Mouse (Mus musculus) CH12.LX (cell line): ENCODE measurements around the gene Dagla. TPM values are rescaled to one million over a fixed set of nuclear protein-coding genes. Genes with fewer than 3 reads are reported as not detected.

Experiments used
- DNase-seq: peaks from one replicate; pipeline ENCODE4 v3.0.0-alpha.2; 2013; ENCODE audit errors: extremely low read depth
- H3K27ac ChIP-seq: 2 replicates; pipeline ENCODE4 v1.5.1; 2012; ENCODE audit warnings: low read depth, mild to moderate bottlenecking, control low read depth, moderate library complexity; ENCODE audit not compliant: insufficient read depth
- H3K27me3 ChIP-seq: replicated peaks from 2 replicates; pipeline ENCODE3; 2012; ENCODE audit warnings: inconsistent platforms
- H3K36me3 ChIP-seq, 2 experiments: replicated peaks in 1 of 2; 2 replicates each; pipeline versions ENCODE3 to v1.6.1; 2012; ENCODE audit warnings: inconsistent platforms in 1 of 2, low read length in 1 of 2, mild to moderate bottlenecking in 1 of 2, mixed read lengths in 1 of 2, moderate library complexity in 1 of 2; ENCODE audit not compliant: control insufficient read depth in 1 of 2, insufficient read depth in 1 of 2
- H3K4me1 ChIP-seq, 2 experiments: 2 replicates each; pipeline ENCODE4 v1.6.1; 2012; ENCODE audit warnings: inconsistent platforms in 1 of 2, moderate library complexity in 1 of 2; ENCODE audit not compliant: insufficient read depth in 2 of 2, control insufficient read depth in 1 of 2
- H3K4me2 ChIP-seq: 2 replicates; pipeline ENCODE4 v1.6.1; 2012; ENCODE audit warnings: low read depth, mild to moderate bottlenecking, control low read depth; ENCODE audit not compliant: poor library complexity, insufficient read depth, severe bottlenecking
- H3K4me3 ChIP-seq, 3 experiments: fragments of 150-350 bp in 1 of 3; sonication (generic) in 1 of 3; replicated peaks in 1 of 3; 2 replicates each; pipeline versions ENCODE3 to v1.5.1; 2011 to 2012; ENCODE audit warnings: low read depth in 2 of 3, low read length in 2 of 3, mild to moderate bottlenecking in 2 of 3, moderate library complexity in 2 of 3, control low read depth in 1 of 3, improper control_type of control experiment in 1 of 3, inconsistent platforms in 1 of 3, mixed read lengths in 1 of 3; ENCODE audit not compliant: poor library complexity in 1 of 3
- H3K79me2 ChIP-seq: replicated peaks from 2 replicates; pipeline ENCODE4 v1.6.1; 2012; ENCODE audit warnings: mild to moderate bottlenecking, moderate library complexity; ENCODE audit not compliant: control insufficient read depth, poor library complexity, insufficient read depth, severe bottlenecking; ENCODE audit errors: extremely low read depth
- H3K9ac ChIP-seq: 2 replicates; pipeline ENCODE4 v1.6.1; 2012; ENCODE audit warnings: low read depth, mild to moderate bottlenecking, control low read depth, moderate library complexity; ENCODE audit not compliant: insufficient read depth
- H3K9me3 ChIP-seq: replicated peaks from 2 replicates; pipeline ENCODE3; 2012; ENCODE audit warnings: low read length, inconsistent platforms, mixed read lengths
- BHLHE40 ChIP-seq: IDR thresholded peaks from 2 replicates; pipeline ENCODE4 v1.6.1; 2011; ENCODE audit warnings: mild to moderate bottlenecking, low read depth, low read length, improper control_type of control experiment
- CHD2 ChIP-seq: IDR thresholded peaks from 2 replicates; pipeline ENCODE4 v1.6.1; 2011; ENCODE audit warnings: low read length, improper control_type of control experiment
- CTCF ChIP-seq, 2 experiments: IDR thresholded peaks in 1 of 2; conservative IDR thresholded peaks in 1 of 2; 2 replicates each; pipeline ENCODE4 v1.5.1; 2011 to 2012; ENCODE audit warnings: low read depth in 2 of 2, low read length in 2 of 2, improper control_type of control experiment in 1 of 2, inconsistent platforms in 1 of 2, mild to moderate bottlenecking in 1 of 2, moderate library complexity in 1 of 2
- E2F4 ChIP-seq: IDR thresholded peaks from 2 replicates; pipeline ENCODE4 v1.6.1; 2011; ENCODE audit warnings: low read depth, low read length, improper control_type of control experiment; ENCODE audit not compliant: insufficient replicate concordance
- ELF1 ChIP-seq: IDR thresholded peaks from 2 replicates; pipeline ENCODE4 v1.6.1; 2014; ENCODE audit warnings: low read depth, mild to moderate bottlenecking, inconsistent platforms, low read length, improper control_type of control experiment
- GABPA ChIP-seq: IDR thresholded peaks from 2 replicates; pipeline ENCODE4 v1.6.1; 2012; ENCODE audit warnings: low read depth, low read length, improper control_type of control experiment, inconsistent platforms; ENCODE audit not compliant: insufficient replicate concordance
- IRF4 ChIP-seq: IDR thresholded peaks from 2 replicates; pipeline ENCODE4 v1.6.1; 2014; ENCODE audit warnings: low read depth, mild to moderate bottlenecking, inconsistent platforms, low read length, improper control_type of control experiment
- JUN ChIP-seq: IDR thresholded peaks from 2 replicates; pipeline ENCODE4 v1.6.1; 2011; ENCODE audit warnings: low read depth, mild to moderate bottlenecking, low read length, improper control_type of control experiment, moderate library complexity; ENCODE audit not compliant: insufficient read depth
- JUND ChIP-seq: conservative IDR thresholded peaks from 2 replicates; pipeline ENCODE4 v1.6.1; 2011; ENCODE audit warnings: low read depth, low read length, improper control_type of control experiment
- KAT2A ChIP-seq: IDR thresholded peaks from 2 replicates; pipeline ENCODE4 v1.6.1; 2012; ENCODE audit warnings: low read length, improper control_type of control experiment, inconsistent platforms; ENCODE audit not compliant: insufficient replicate concordance
- MAFK ChIP-seq: IDR thresholded peaks from 2 replicates; pipeline ENCODE4 v1.6.1; 2011; ENCODE audit warnings: low read length, improper control_type of control experiment; ENCODE audit not compliant: insufficient replicate concordance
- MAZ ChIP-seq: IDR thresholded peaks from 2 replicates; pipeline ENCODE4 v1.6.1; 2012; ENCODE audit warnings: low read depth, mild to moderate bottlenecking, inconsistent platforms, low read length, improper control_type of control experiment, moderate library complexity
- MEF2A ChIP-seq: IDR thresholded peaks from 2 replicates; pipeline ENCODE4 v1.6.1; 2014; ENCODE audit warnings: low read depth, mild to moderate bottlenecking, inconsistent platforms, low read length, improper control_type of control experiment, borderline replicate concordance
- MXI1 ChIP-seq: IDR thresholded peaks from 2 replicates; pipeline ENCODE4 v1.6.1; 2011; ENCODE audit warnings: mild to moderate bottlenecking, low read depth, low read length, improper control_type of control experiment
- MYC ChIP-seq: IDR thresholded peaks from 2 replicates; pipeline ENCODE4 v1.6.1; 2011; ENCODE audit warnings: low read depth, mild to moderate bottlenecking, improper control_type of control experiment, low read length
- NELFE ChIP-seq: IDR thresholded peaks from 2 replicates; pipeline ENCODE4 v1.6.1; 2011; ENCODE audit warnings: low read depth, low read length, improper control_type of control experiment
- POLR2AphosphoS2 ChIP-seq: IDR thresholded peaks from 2 replicates; pipeline ENCODE4 v1.6.1; 2011; ENCODE audit warnings: low read depth, low read length, improper control_type of control experiment
- RAD21 ChIP-seq: IDR thresholded peaks from 2 replicates; pipeline ENCODE4 v1.6.1; 2011; ENCODE audit warnings: low read depth, mild to moderate bottlenecking, low read length, improper control_type of control experiment, moderate library complexity
- RCOR1 ChIP-seq: conservative IDR thresholded peaks from 2 replicates; pipeline ENCODE4 v1.6.1; 2012; ENCODE audit warnings: low read depth, mild to moderate bottlenecking, inconsistent platforms, low read length, improper control_type of control experiment
- SMC3 ChIP-seq: IDR thresholded peaks from 2 replicates; pipeline ENCODE4 v1.6.1; 2011; ENCODE audit warnings: low read depth, low read length, improper control_type of control experiment
- TBP ChIP-seq: conservative IDR thresholded peaks from 2 replicates; pipeline ENCODE4 v1.6.1; 2011; ENCODE audit warnings: low read depth, low read length, improper control_type of control experiment
- TCF12 ChIP-seq: IDR thresholded peaks from 2 replicates; pipeline ENCODE4 v1.6.1; 2014; ENCODE audit warnings: low read depth, mild to moderate bottlenecking, inconsistent platforms, low read length, improper control_type of control experiment
- USF2 ChIP-seq: conservative IDR thresholded peaks from 2 replicates; pipeline ENCODE4 v1.6.1; 2011; ENCODE audit warnings: low read depth, low read length, improper control_type of control experiment
- ZC3H11A ChIP-seq: IDR thresholded peaks from 2 replicates; pipeline ENCODE4 v1.6.1; 2012; ENCODE audit warnings: low read depth, mild to moderate bottlenecking, inconsistent platforms, low read length, improper control_type of control experiment
- ZKSCAN1 ChIP-seq: IDR thresholded peaks from 2 replicates; pipeline ENCODE4 v1.6.1; 2012; ENCODE audit warnings: low read depth, inconsistent platforms, low read length, improper control_type of control experiment, borderline replicate concordance
- dilution Hi-C: fragments of 300-500 bp; cut with MboI; formaldehyde crosslinking; loops from 2 replicates; pipeline ENCODE4 v1.14.3; 2020; ENCODE audit warnings: low sequenced_read_pairs; ENCODE audit not compliant: extremely low pct_unique_long_range_greater_than_20kb, extremely low pct_ligation_motif_present
- in situ Hi-C: fragments of 300-500 bp; cut with MboI; formaldehyde crosslinking; loops from 3 replicates; pipeline ENCODE4 v1.14.3; 2019; ENCODE audit warnings: low sequenced_read_pairs, low pct_ligation_motif_present, low pct_unique_long_range_greater_than_20kb, mixed read lengths
- polyA plus RNA-seq: library from polyadenylated mRNA; unstranded; fragments of >175 nt; gene quantifications from 2 replicates; pipeline ENCODE4 v1.2.1, GENCODE M21; 2012; ENCODE audit warnings: low read depth; ENCODE audit not compliant: insufficient read length
- total RNA-seq, 2 experiments: library from RNA; depleted of rRNA; stranded (reverse); fragments of 300-350 nt in 1 of 2; fragments of >200 nt in 1 of 2; gene quantifications; 2 replicates each; pipeline ENCODE4 v1.2.3; 2012 to 2014

The Dagla gene
- total and polyA plus RNA-seq, 3 experiments, result 0.21 to 0.55 TPM; not detected in 1

DNA sequence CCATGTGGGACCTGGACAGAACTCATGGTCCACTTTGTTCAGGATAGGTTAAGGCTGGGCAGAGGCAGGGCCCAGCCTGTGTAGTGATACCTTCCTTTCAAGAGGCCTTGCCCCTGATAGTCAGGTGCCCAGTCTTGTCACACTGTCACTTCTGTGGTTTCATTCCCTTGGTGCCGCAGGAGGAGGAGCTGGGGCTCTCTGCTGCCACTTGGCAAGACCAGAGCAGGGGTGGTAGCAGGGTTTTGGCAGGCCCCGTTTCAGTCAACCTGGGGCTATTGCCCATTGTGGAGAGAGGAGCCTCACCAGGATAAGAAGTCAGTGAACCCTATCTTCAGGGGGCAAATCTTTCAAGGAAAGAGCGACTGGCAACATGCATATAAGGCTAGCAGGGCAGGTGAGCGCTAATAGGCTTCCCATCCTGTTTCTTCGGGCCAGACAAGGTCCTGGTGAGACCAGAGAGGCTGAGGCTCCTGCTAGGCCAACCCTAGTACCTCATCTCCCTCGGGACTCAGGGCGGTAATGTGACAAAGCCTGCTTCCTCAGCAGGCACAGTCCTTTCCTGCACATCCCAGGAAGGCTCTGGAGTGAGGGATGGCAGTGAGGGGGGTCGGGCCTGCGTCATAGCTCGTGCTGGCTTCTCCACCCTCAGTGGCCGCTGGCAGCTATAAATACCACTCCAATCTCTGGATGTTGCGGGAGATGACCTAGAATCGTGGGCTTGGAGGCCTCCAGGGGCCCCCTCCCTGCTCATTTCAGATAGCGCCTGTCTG is 23.7 kb downstream of the Dagla start:
- H3K36me3 ChIP-seq, result no peaks in the 10 kb centered on the region
- no peak overlapping the region for H3K9ac ChIP-seq
- H3K27ac ChIP-seq, result no peak overlapping the region
- in situ Hi-C loops, result no loop called here
- no peak overlapping the region for H3K4me3 ChIP-seq
- H3K4me1 ChIP-seq, result peaks cover 31 to 56% of the 10 kb centered on the region in 2 experiments
- TF ChIP-seq KAT2A, result no peak
- no peak for TF ChIP-seq MXI1
- TF ChIP-seq BHLHE40, result no peak
- no peak for TF ChIP-seq RCOR1
- TF ChIP-seq IRF4, result no peak
- no peak for TF ChIP-seq POLR2AphosphoS2
- TF ChIP-seq MYC, result no peak
- no peak for TF ChIP-seq JUN
- TF ChIP-seq TBP, result no peak
- no peak for TF ChIP-seq JUND
- TF ChIP-seq ZKSCAN1, result no peak
- TF ChIP-seq CTCF (conservative IDR thresholded peaks at IDR 0.05 in 1 of 2, IDR thresholded peaks at IDR 0.05 in 1 of 2; ENCODE audit: low read depth in 2 of 2, low read length in 2 of 2), result no peak
- no peaks in the 10 kb centered on the region for H3K9me3 ChIP-seq
- H3K79me2 ChIP-seq, result no peaks in the 10 kb centered on the region
- no peak overlapping the region for H3K4me2 ChIP-seq
- H3K27me3 ChIP-seq, result peaks cover 28% of the 10 kb centered on the region
- dilution Hi-C loops, result no loop called here
- no peak for DNase-seq

DNA sequence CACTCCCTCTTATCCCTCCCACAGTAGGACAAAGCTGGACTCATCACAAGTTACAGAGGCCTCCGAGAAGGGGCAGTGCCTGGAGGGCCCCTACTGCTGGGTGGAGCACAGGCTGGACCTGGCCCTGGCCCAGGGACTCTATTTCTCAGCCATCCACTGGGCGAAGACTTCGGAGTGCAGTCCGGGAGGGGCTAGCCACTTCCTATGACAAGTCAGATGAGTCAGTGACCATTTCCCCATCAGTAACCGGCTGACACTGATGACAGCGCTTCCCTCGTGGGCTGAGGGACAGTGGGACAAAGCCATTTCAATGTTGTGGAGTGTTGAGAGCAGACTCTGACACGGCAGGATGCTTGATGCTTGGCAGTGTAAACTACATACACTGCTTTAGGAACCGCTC is 25.0 kb downstream of the Dagla start:
- dilution Hi-C loops, result no loop called here
- H3K27ac ChIP-seq, result no peak overlapping the region
- peaks cover 33 to 65% of the 10 kb centered on the region in 2 experiments for H3K4me1 ChIP-seq

More for the DNA sequence above, 25.0 kb downstream of the Dagla start:
- in situ Hi-C loops, result no loop called here
- H3K27me3 ChIP-seq, result peaks cover 31% of the 10 kb centered on the region
- H3K79me2 ChIP-seq, result no peaks in the 10 kb centered on the region
- no peak for DNase-seq
- TF ChIP-seq MEF2A (no peak), USF2 (no peak), TCF12 (no peak), RAD21 (no peak), NELFE (no peak), RCOR1 (no peak), GABPA (no peak), ZC3H11A (no peak), SMC3 (no peak), ELF1 (no peak), MAZ (no peak), ZKSCAN1 (no peak), E2F4 (no peak), CHD2 (no peak), MAFK (no peak)
- TF ChIP-seq, all 38 proteins: peak for 0
- no peaks in the 10 kb centered on the region for H3K36me3 ChIP-seq
- no peaks in the 10 kb centered on the region for H3K9me3 ChIP-seq
- no peak overlapping the region for H3K4me2 ChIP-seq
- no peak overlapping the region for H3K4me3 ChIP-seq
- H3K9ac ChIP-seq, result no peak overlapping the region
